Mouse (Mus musculus) thymus, adult 2 months (tissue): ENCODE data around the gene Adgrl4.

Source experiments
- CTCF ChIP-seq: fragments of 200-500 bp; IDR thresholded peaks from 2 replicates; pipeline ENCODE4 v1.5.1; 2012; ENCODE audit warnings: mild to moderate bottlenecking, control low read depth, low read length, moderate library complexity, borderline replicate concordance; ENCODE audit not compliant: control insufficient read depth, poor library complexity, insufficient read depth; ENCODE audit errors: extremely low read depth
- POLR2A ChIP-seq: fragments of 200-500 bp; IDR thresholded peaks from 2 replicates; pipeline ENCODE4 v1.6.1; 2012; ENCODE audit warnings: mild to moderate bottlenecking, low read length, control low read depth, moderate library complexity; ENCODE audit not compliant: control insufficient read depth, poor library complexity, insufficient read depth; ENCODE audit errors: extremely low read depth

GRCm38 (mm10) chr3:151567541-151567940 lies 129.9 kb downstream of the Adgrl4 start:
- TF ChIP-seq POLR2A (no peak), CTCF (no peak)
